Mouse (Mus musculus): ENCODE data around the gene Yap1.
A peak's percentile ranks its signal among the peaks of the same experiment; 100 is the strongest.

Yap1 gene

DNA sequence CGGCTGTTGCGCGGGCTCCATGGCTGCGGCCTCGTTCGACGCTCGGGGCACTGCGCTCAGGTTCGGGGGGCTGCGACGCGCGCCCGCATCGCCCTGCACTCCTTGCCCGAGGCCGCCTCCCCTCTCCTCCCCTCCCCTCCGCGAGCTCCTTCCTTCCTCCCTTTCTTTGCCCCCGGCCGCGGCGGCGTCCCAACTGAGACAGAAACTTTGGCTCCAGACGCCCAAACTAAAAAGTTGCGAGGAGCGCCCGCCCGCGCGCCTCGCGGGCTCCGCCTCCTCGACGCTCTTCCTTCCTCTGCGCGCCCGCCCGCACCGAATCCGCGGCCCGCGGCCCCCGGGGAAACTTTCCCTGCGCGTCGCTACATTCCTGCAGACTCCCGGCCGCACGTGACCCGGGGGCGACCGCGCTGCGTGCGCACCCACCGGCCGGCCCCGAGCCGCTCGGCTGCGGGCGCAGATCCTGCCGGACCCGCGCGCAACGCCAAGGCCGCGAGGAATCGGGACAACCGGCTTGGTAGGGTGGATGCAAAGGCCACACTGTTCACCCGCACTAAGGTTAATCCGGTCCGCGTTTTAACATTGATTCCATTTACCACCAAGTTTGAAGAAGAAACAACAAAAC lies at the start of gene Yap1:
Yap1 (minus strand) TSS at position 227 of the 622 bp plus-strand sequence.
- peak; percentile 35 for DNase-seq

DNA sequence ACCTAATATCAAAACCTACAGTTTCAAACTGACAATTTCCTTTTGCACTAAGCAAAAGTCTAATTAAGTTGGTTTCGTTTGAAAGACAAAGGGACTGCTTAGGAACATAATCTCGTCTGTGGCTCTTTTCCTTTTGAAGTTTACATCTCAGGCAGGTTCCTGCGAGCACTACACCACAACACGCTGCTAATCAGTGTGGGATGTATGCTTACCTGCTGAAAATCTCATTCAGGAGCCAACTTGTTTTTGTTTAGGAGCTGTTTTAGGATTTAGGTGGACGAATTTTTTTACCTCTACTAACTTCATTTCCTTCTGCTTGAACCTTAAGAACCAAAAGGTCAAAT lies 38.6 kb upstream of the Yap1 start:
- no peak for DNase-seq

DNA sequence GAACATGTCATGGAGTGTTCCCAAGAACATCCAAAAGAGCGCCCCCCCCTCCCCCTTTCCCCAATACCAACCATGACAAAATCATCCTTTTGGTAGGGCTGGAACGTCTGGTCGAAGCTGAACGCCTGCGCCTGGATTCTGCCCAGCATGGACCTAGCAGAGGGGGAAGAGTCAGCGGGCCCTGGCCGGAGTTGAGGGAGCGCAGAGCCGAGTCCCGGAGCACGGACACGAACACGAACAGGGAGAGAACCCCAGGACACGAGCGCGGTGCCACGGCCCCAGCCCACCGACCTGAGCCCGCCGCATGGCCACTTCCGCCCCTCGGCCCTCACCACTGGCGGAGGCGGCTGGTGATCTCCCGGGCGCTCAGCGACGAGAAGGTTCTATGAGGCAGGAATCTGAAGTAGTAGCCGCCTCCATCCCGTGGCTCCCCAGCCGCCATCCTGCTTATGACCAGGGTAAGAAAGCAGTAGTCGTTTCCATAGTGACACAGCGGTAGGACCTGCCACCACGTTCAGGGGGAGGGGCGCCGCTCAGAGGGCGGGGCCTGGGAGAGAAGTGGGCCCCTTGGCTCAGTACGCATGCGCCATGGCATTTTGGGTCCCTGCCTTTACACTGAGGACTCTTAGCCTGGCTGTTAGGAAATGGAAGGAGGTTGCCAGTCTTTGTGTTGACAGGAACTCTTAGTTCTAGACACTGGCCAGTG lies 38.1 kb upstream of the Yap1 start, which contains the start of gene Cfap300:
Cfap300 (minus strand) TSS at position 486 of the 706 bp plus-strand sequence.
- peak; percentile 97 for DNase-seq

DNA sequence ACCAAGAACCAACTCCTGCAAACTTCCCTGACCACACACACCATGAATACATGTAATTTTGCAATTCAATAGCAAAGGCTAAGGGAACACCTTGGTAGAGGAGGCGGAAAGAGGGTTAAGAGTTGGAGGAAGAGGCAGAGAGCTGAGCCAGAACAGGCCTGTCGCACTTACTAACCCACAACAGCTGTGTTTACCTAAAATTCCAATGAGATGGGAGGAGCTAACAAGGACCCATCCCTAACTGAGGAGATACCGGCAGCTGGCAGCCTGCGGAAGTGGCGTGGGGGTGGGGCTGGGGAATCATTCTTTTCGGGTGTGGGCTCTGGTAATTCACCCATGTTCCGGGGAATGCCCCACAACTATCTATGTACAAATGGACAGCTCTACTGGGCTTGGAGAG lies 31.1 kb upstream of the Yap1 start:
- no peak for DNase-seq

DNA sequence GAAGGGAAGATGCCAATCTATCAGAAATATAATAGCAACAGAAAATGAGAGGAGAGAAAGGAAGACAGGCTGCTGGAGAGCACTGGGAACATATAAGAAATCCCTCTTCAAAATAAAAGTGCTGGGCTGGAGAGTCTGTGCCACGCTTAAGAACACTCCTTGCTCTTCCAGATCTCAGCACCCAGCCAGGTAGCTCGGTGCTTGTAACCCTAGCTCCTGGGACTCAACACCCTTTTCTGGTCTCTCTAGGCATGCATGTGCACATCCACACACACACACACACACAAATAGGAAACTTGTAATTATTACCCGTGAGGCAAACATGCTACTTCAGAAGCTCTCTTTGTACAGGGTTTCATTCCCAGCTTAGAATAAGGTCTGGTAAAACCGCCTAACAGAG lies 30.7 kb upstream of the Yap1 start:
- DNase-seq: no peak

DNA sequence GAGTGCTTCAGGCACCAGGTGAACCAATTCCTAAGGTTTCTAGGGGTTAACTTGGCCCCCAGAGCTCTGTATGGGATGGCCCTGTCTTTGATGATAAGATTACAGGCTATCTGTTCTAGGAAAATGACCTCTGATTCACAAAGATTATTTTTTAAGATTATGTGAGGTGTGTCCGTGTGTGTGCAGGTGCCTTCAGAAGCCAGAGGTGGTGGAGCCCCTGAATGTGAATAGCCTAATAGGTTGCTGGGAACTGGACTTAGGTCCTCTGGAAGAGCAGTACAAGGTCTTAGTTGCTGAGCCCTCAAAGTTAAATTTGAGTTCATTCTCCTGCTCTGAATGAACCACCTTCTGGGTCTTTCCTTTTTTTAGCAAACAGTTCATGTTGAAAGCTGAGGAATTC lies 29.7 kb upstream of the Yap1 start:
- DNase-seq: no peak

DNA sequence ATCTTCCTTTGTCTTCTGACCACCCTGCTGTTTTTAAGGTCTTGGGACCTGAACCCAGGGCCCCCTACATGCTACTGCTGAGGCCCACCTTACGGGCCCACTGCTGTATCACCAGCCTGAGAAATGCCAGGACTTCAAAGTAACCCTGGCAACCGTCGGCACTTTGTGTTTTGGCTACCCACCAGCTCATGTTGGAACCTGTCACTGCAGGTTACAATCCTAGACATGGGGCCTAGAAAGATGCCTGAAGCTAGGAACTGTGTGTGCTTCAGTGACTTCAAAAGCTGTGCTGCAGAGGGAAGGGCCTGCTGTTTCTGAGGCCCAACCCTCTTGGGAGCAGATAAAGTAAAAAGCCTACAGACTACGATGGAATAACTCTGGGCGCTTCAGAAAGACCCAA lies 28.5 kb upstream of the Yap1 start:
- DNase-seq: no peak

DNA sequence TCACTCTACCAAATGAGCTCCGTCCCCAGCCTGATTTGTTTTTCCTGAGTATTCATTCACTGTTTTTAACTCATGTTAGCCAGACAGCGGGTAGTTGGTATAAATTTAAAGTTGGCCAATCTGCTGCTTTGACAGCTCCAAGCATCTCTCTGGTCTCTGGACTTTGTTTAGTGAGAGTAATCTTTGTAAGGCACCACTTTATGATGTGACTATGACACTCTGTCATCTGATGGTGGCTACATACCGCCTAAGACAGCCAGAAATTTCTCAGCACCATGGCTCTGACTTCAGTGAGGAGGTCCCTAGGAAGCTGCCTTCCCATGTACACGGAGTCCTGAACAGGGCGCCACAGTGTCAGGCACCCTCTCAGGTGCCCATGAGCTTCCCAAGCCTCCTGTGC lies 14.2 kb upstream of the Yap1 start:
- no peak for DNase-seq

DNA sequence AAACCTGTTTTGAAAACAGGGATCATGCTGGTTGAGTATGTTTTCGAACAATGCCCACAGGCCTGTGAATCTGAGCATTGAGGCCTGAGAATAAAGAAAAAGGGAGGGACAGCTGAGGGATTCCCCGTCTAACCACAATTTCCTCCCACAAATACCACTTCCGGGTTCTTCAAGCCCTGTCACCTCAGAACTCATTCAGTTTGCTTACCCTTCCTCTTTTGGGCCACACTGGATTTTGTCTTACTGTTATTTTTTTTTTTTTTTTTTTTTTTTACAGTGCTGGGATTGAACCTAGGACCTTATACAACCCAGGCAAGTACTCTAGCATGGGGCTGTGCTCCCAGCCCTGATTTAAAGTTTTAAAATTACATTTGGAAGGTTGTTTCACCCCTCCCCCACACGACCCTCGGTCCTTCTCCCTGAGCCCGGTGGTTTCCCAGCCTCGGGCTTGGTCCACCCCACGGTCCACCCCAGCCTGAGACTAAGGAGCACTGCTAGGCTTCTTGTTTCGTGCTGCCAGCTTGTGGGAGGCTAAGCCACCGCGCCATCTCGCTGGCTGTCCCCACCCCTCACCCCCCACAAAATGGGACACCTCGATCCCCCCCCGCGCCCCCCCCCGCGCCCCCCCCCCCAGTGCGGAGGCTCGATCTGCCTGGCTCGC lies 13.0 kb upstream of the Yap1 start:
- peak; percentile 23 for DNase-seq

DNA sequence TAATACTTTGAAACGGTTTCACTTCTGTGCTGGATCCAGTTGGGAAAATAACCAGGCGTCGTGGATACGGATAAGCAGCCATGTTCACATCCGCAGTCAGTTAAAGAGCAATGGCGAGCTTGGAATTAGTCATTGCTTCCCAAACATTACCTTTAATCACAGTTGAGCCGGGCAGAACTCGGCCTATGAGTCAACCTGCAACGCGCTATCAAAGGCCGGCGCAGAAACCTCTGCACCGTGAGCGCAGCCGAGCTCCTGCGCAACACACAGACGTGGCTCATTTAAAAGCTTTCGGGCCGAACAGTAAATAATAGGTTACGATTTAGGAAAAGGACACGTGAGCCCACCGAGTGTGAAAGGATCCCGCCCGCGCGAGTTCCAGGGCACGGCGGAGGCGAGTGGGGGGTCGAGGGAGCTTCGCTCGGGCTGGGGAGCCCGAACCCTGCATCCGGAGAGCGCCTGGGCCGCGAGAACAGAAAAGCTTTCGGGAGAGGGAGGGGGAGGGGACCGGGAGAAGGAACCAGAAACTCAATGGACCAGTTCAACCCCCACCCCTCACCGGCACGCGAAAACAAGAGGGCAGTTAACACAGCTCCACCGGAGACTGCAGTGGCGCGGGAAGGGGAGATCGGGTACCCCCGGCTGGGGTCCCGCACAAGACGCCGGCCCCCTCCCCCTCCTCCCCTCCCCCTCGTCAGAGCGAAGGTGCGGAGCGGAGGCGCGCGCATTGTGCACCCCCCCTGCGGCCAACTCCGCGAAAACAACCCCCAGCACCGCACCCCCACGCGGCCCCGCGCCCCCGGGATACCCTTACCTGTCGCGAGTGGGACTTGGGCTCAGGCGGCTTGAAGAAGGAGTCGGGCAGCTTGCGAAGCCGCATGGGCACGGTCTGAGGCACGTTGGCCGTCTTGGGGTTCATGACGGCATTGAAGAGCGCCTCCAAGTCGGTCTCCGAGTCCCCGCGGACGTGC lies 810 bp downstream of the Yap1 start:
- peak; percentile 19 for DNase-seq

DNA sequence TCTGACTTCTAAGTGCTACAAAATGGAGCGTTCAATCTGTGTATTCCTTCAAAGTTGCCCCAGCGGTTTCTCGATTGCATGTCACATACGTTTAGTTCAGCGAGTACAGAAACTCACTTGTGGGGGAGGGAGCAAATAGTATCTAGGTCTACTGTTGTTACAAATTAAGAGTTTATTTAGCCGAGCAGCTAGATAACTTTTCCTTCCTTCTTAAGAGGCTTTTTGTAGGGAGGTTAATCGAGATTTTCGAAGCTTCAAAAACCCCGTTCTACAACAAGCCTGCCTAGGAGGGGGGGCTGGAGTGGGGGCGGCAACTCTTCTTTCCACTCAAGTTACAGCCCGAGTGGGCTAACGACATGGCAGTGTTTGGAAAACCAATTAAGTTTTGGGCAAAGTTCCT lies 1.6 kb downstream of the Yap1 start:
- DNase-seq: no peak

DNA sequence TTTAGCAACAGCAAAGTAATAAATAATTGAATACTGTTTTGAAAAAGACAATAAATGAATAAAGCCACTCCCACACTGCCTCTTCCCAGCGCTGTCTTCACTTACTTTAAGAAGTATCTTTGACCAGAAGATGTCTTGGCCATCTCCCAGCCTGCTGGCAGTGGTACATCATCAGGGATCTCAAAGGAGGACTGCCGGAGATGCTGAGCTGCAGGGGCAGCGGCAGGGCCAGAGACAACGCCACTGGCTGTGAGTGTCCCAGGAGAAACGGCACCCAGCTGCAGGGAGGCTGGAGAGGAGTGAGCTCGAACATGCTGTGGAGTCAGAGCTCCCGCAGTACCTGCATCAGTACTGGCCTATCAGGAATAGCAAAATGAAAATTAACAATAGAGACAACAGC lies 3.0 kb downstream of the Yap1 start:
- peak; percentile 2 for DNase-seq

DNA sequence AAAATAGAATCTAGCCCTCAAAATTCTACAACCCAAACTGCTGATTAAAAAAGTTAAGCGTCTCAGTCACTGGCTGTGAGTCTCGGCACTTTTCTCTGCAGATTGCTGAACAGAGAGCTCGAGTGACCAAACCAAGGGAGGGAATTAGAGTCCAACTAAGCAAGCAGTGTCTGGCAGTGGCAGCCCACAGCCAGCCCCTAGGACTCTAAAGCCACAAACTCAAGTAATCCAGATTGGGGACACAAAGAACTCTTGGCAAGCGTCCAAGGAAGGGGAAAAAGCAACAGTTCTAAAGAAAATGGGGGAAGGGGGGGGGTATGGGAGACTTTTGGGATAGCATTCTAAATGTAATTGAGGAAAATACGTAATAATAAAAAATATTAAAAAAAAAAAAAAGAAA lies 10.1 kb downstream of the Yap1 start:
- DNase-seq: no peak

DNA sequence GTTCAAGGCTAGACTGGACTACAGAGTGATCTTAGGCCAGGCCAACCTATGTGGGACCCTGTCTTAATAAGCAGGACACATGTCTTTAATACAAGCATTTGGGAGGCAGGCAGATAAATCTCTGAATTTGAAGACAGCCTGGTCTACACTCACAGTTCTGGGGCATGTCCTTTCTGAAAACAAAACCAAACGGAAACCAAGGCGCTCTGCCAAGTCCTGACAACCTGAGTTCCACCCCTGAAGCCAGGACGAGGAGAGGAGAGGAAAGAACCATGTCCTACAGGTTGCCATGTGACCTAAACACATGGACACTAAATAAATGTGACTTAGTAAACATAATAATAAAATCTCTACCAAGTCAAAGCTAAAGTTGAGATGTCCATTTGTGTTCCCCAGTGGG lies 11.7 kb downstream of the Yap1 start:
- no peak for DNase-seq

DNA sequence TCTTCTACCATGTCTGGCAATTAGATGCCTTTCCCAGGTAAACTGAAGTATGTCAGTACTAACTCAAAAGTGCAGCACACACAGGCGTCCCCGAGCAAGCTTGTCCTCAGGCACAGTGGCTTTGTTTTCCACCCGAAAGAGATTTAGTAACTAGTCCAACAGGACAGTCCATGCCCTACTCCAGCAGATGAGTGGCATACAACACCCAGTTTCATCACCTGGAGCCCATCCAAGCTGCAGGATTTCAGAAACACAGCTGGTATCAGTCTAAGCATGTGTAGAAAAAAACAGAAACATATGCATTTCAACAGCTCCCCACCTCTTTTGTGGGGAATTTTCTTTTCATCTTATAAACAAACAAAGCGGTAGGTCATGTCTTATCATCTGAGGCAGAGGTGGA lies 13.5 kb downstream of the Yap1 start:
- DNase-seq: no peak

DNA sequence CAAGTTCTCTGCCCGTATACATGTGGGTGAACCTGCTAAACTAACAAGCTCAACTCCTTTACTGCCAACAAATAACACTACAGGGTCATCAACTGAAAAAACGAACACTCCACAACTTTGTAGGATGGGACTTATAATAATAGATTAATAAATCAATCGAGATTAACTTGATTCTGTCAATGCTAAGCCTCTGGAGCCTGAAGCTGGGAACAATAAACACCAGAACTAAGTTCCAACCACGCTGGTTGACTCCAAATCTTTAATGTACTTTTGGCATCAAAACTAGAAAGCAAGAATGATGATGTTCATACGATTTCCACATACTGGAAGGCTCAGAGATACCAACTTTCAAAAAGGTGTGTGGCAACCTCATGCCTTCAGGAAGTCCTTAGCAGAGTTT lies 17.3 kb downstream of the Yap1 start:
- no peak for DNase-seq

DNA sequence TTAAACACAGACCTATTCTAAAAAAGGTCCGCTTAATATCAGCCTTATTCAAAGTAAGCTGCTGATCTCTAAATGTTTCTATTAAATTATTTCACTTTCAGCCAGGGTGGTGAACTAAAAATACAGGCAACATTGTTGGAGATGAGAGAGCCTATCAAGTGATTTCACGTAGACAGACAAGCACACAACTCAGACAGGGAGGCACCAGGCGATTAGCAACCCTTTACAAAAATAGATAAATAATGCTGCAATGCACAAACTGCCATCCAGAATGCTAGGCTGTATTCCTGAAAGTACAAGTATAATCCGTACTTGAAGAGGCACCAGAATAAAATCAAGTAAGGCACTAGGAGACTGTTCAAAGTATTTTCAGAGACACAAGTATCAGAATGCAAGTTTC lies 20.1 kb downstream of the Yap1 start:
- DNase-seq: no peak

DNA sequence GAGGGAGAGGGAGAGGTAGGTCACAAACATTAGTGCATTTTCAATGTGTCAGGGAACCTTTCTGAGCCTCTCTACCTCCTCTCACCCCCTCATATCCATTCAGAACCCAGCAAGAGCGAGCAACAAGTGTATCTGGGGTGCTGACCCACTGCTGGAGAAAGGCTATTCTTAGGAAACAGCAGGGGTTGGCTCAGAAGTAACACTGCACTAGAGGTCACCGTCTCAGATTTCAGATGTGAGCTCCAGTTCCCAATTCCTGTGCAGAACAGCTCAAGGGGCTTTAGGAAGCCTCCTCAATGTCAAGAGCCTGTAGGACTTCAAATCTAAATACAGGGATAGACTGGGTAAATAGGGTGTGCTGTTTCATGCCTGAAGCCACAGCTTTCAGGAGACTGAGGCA lies 20.7 kb downstream of the Yap1 start:
- DNase-seq: no peak

DNA sequence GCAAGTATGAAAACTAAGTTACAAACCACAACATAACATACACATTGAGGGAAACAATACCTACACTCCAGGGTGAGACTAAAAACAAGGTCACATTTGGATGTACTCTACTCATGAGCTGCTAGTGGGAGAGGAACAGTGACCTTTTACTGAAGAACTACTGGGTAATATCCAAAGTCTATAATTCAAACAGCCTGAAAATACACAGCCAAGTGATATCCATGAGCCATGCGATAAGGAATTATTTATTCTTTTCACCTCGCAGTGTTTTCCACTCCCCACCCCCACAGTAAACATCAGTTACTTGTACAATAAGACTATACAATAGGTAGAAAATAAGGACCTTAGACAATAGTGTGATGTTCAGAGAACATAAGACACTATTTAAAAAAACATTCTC lies 24.2 kb downstream of the Yap1 start:
- DNase-seq: no peak

DNA sequence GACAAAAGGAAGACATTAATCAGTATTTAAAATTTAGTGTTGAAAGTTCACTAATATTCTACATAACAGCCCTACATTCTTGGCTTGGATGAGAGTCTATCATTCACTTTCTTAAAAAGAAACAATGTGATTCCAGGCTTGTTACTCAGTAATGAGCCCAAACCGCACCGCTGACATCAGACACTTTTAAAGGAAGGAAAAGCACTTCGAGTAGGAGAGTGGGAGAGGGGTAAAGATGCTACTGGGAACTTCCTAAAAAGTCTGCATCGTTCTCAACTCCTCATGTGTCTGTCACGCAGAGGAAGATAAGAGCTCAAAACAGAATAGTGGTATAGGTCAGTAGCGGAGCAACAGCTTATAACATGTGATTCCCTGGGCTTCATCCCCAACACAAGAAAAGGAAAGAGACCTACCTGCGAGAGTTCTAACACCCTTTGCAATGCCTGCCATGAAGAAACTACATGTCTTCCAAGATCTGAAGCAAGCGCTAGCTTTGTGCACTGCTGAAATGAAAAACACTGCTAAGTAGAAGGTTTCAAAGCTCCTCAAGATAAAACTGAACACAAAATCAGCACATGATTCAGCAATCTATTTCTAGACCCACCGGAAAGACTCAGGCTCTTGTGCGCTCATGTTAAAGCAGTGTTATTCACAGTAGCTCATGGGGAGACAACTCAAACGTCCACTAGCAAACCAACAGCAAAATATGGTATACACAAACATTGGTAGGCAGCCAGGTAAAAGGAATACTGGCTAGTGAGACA lies 25.1 kb downstream of the Yap1 start:
- no peak for DNase-seq

DNA sequence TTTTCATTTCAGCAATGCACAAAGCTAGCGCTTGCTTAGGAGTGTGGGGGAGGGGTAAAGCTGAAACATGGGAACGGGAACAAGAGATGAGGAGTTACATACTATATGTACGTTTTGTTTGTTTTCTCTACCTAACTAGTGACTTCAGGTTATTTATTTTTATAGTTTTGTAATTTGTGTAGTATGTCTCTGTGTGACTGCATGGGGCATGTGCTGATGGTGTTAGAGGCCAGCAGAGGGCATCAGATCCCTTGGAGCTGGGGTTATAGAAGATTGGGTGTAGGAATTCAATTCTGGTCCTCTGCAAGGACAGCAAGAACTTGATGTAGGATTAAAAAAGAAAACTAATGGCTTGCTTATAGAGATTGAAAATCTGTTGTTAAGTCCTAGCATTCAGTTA lies 25.9 kb downstream of the Yap1 start:
- DNase-seq: no peak

DNA sequence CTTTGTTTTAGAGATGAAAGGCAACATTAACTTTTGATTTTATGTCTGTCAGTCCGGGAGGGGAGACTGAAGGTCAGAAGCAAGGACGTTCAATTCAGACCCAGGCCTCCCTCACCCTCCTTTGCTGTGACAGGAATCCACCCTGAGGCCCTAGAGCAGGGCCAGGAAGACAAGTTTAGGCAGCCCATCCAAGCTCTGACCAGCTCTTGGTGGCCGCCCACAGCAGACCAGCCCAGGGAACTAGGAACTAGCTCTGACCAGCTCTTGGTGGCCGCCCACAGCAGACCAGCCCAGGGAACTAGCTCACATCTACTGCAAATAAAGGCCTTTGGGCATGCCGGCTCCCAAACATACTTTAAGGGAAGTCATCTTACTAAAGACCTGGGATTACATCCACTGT lies 26.8 kb downstream of the Yap1 start:
- no peak for DNase-seq

DNA sequence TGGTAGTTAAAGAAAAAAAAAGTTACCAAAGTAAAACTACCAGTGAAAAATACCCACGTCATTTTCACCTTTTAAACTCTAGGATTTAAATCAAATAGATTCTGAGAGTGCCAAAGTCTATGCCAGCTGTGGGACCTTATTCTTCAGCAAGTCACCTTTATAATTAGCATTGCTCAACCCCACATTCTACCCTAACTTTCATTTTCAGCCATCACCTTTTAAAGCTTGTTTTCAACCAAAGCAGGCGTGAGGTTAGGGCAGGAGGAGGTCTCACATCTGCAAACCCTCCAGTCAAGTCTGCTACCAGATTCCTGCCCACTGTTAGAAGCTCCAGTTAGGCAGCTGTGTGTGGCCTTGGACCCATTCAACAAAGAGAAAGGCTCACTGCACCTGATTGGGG lies 32.4 kb downstream of the Yap1 start:
- no peak for DNase-seq

Data from cerebellum, adult 11 months (tissue).